Mouse (Mus musculus): ENCODE measurements around the gene Bag5. TPM values are rescaled to one million over a fixed set of nuclear protein-coding genes. Genes with fewer than 3 reads are reported as not detected.
A peak's percentile ranks its signal among the peaks of the same experiment; 100 is the strongest.

Gene Bag5
- polyA plus RNA-seq, 1 experiment from 2014 or later: 72.9 TPM

- Histone ChIP-seq H3K9ac (replicated peaks; ENCODE audit: low read length) (peak overlapping the region; percentile 65), H3K27ac (replicated peaks; ENCODE audit: low read depth, low read length) (no peak overlapping the region), H3K4me3 (replicated peaks; ENCODE audit: low read depth, low read length) (peak overlapping the region; percentile 90), H3K4me2 (ENCODE audit: low read length) (peak overlapping the region; percentile 93), H3K9me3 (ENCODE audit: control insufficient read depth, low read length) (no peaks in the 10 kb centered on the region), H3K27me3 (ENCODE audit: control insufficient read depth, insufficient read depth, low read length) (no peaks in the 10 kb centered on the region), H3K36me3 (ENCODE audit: control insufficient read depth, insufficient read depth, low read length) (0 out of 2 replicates have a peak, but pooled peaks cover 15% of the 10 kb centered on the region), H3K4me1 (ENCODE audit: control insufficient read depth, insufficient read depth, low read length) (peaks cover 14% of the 10 kb centered on the region)
- DNase-seq (no peak), ATAC-seq (ENCODE audit: low FRiP score, low TSS enrichment) (no peak)
- WGBS: 9% methylated on average over 13 of the region's 13 CpGs
Measured at GRCm38 (mm10) chr12:111678670-111678933, 34.5 kb downstream of the Bag5 start.

- H3K36me3 ChIP-seq (ENCODE audit: control insufficient read depth, insufficient read depth, low read length): 0 out of 2 replicates have a peak, but pooled peaks cover 15% of the 10 kb centered on the region
- H3K4me3 ChIP-seq (replicated peaks; ENCODE audit: low read depth, low read length): peak within 1 kb of the TSS; percentile 90
- peak; percentile 91 for ATAC-seq (ENCODE audit: low FRiP score, low TSS enrichment)
- peak within 1 kb of the TSS; percentile 93 for H3K4me2 ChIP-seq (ENCODE audit: low read length)
- peak; percentile 98 for DNase-seq
- H3K27me3 ChIP-seq (ENCODE audit: control insufficient read depth, insufficient read depth, low read length): no peaks in the 10 kb centered on the region; the same call in 1 of the 2 replicates
- no peaks in the 10 kb centered on the region for H3K9me3 ChIP-seq (ENCODE audit: control insufficient read depth, low read length)
- whole genome bisulfite sequencing: under 1% methylated on average over 51 of the region's 51 CpGs
- peak within 1 kb of the TSS; percentile 65 for H3K9ac ChIP-seq (replicated peaks; ENCODE audit: low read length)
- H3K27ac ChIP-seq (replicated peaks; ENCODE audit: low read depth, low read length): peak within 1 kb of the TSS; percentile 88
- H3K4me1 ChIP-seq (ENCODE audit: control insufficient read depth, insufficient read depth, low read length): peaks cover 14% of the 10 kb centered on the region
Measured at GRCm38 (mm10) chr12:111677882-111678669, 35.0 kb downstream of the Bag5 start, which contains the start of gene Trmt61a. Gene Trmt61a, plus strand, starts transcription at chr12:111678105.

GRCm38 (mm10) chr12:111677421-111677820 lies 35.6 kb downstream of the Bag5 start:
- no peaks in the 10 kb centered on the region; the same call in 1 of the 2 replicates for H3K27me3 ChIP-seq (ENCODE audit: control insufficient read depth, insufficient read depth, low read length)
- H3K4me1 ChIP-seq (ENCODE audit: control insufficient read depth, insufficient read depth, low read length): peaks cover 20% of the 10 kb centered on the region
- 18% methylated on average over 5 of the region's 5 CpGs for WGBS
- peak overlapping the region; percentile 90 for H3K4me3 ChIP-seq (replicated peaks; ENCODE audit: low read depth, low read length)
- H3K9ac ChIP-seq (replicated peaks; ENCODE audit: low read length): peak overlapping the region; percentile 65
- H3K27ac ChIP-seq (replicated peaks; ENCODE audit: low read depth, low read length): peak overlapping the region; percentile 88
- no peaks in the 10 kb centered on the region for H3K9me3 ChIP-seq (ENCODE audit: control insufficient read depth, low read length)
- DNase-seq (no peak), ATAC-seq (ENCODE audit: low FRiP score, low TSS enrichment) (no peak; the same call in 1 of the 2 replicates)
- H3K4me2 ChIP-seq (ENCODE audit: low read length): peak overlapping the region; percentile 93
- H3K36me3 ChIP-seq (ENCODE audit: control insufficient read depth, insufficient read depth, low read length): 0 out of 2 replicates have a peak, but pooled peaks cover 10% of the 10 kb centered on the region

- no peaks in the 10 kb centered on the region; the same call in 1 of the 2 replicates for H3K27me3 ChIP-seq (ENCODE audit: control insufficient read depth, insufficient read depth, low read length)
- 0 out of 2 replicates have a peak overlapping the region, but pooled peaks have one; percentile 8 for H3K27ac ChIP-seq (replicated peaks; ENCODE audit: low read depth, low read length)
- H3K36me3 ChIP-seq (ENCODE audit: control insufficient read depth, insufficient read depth, low read length): 0 out of 2 replicates have a peak, but pooled peaks cover 3% of the 10 kb centered on the region
- ATAC-seq (ENCODE audit: low FRiP score, low TSS enrichment) (no peak), DNase-seq (no peak)
- no peak overlapping the region for H3K4me3 ChIP-seq (replicated peaks; ENCODE audit: low read depth, low read length)
- no peak overlapping the region for H3K4me2 ChIP-seq (ENCODE audit: low read length)
- no peak overlapping the region for H3K9ac ChIP-seq (replicated peaks; ENCODE audit: low read length)
- H3K9me3 ChIP-seq (ENCODE audit: control insufficient read depth, low read length): no peaks in the 10 kb centered on the region
- 90% methylated on average over 6 of the region's 6 CpGs for WGBS
- H3K4me1 ChIP-seq (ENCODE audit: control insufficient read depth, insufficient read depth, low read length): peaks cover 21% of the 10 kb centered on the region
Measured at GRCm38 (mm10) chr12:111675797-111676580, 37.1 kb downstream of the Bag5 start.

- Histone ChIP-seq H3K36me3 (ENCODE audit: control insufficient read depth, insufficient read depth, low read length) (peaks cover 8% of the 10 kb centered on the region), H3K27me3 (ENCODE audit: control insufficient read depth, insufficient read depth, low read length) (no peaks in the 10 kb centered on the region; the same call in 1 of the 2 replicates), H3K4me3 (replicated peaks; ENCODE audit: low read depth, low read length) (no peak overlapping the region), H3K9me3 (ENCODE audit: control insufficient read depth, low read length) (no peaks in the 10 kb centered on the region), H3K27ac (replicated peaks; ENCODE audit: low read depth, low read length) (no peak overlapping the region), H3K9ac (replicated peaks; ENCODE audit: low read length) (no peak overlapping the region), H3K4me2 (ENCODE audit: low read length) (no peak overlapping the region), H3K4me1 (ENCODE audit: control insufficient read depth, insufficient read depth, low read length) (peaks cover 27% of the 10 kb centered on the region)
- no peak for ATAC-seq (ENCODE audit: low FRiP score, low TSS enrichment)
- WGBS: 61% methylated on average over 2 of the region's 2 CpGs
- DNase-seq: no peak
Measured at GRCm38 (mm10) chr12:111674850-111675486, 38.1 kb downstream of the Bag5 start.

- no peaks in the 10 kb centered on the region; the same call in 1 of the 2 replicates for H3K27me3 ChIP-seq (ENCODE audit: control insufficient read depth, insufficient read depth, low read length)
- WGBS: 10% methylated on average over 12 of the region's 12 CpGs
- peak overlapping the region; percentile 95 for H3K9ac ChIP-seq (replicated peaks; ENCODE audit: low read length)
- H3K9me3 ChIP-seq (ENCODE audit: control insufficient read depth, low read length): no peaks in the 10 kb centered on the region
- peak; percentile 26; the same call in 1 of the 2 replicates for ATAC-seq (ENCODE audit: low FRiP score, low TSS enrichment)
- H3K4me3 ChIP-seq (replicated peaks; ENCODE audit: low read depth, low read length): peak overlapping the region; percentile 88
- H3K4me2 ChIP-seq (ENCODE audit: low read length): peak overlapping the region; percentile 96
- H3K4me1 ChIP-seq (ENCODE audit: control insufficient read depth, insufficient read depth, low read length): peaks cover 28% of the 10 kb centered on the region
- peak overlapping the region; percentile 94 for H3K27ac ChIP-seq (replicated peaks; ENCODE audit: low read depth, low read length)
- peaks cover 27% of the 10 kb centered on the region for H3K36me3 ChIP-seq (ENCODE audit: control insufficient read depth, insufficient read depth, low read length)
- no peak for DNase-seq
Measured at GRCm38 (mm10) chr12:111672581-111672980, 40.5 kb downstream of the Bag5 start.

- no peaks in the 10 kb centered on the region for H3K9me3 ChIP-seq (ENCODE audit: control insufficient read depth, low read length)
- 0% methylated on average over 31 of the region's 31 CpGs for WGBS
- ATAC-seq (ENCODE audit: low FRiP score, low TSS enrichment): peak; percentile 88
- H3K9ac ChIP-seq (replicated peaks; ENCODE audit: low read length): peak within 1 kb of the TSS; percentile 95
- peak; percentile 97 for DNase-seq
- H3K27me3 ChIP-seq (ENCODE audit: control insufficient read depth, insufficient read depth, low read length): no peaks in the 10 kb centered on the region; the same call in 1 of the 2 replicates
- peaks cover 31% of the 10 kb centered on the region for H3K36me3 ChIP-seq (ENCODE audit: control insufficient read depth, insufficient read depth, low read length)
- H3K27ac ChIP-seq (replicated peaks; ENCODE audit: low read depth, low read length): peak within 1 kb of the TSS; percentile 94
- H3K4me2 ChIP-seq (ENCODE audit: low read length): peak within 1 kb of the TSS; percentile 96
- peak within 1 kb of the TSS; percentile 88 for H3K4me3 ChIP-seq (replicated peaks; ENCODE audit: low read depth, low read length)
- peaks cover 24% of the 10 kb centered on the region for H3K4me1 ChIP-seq (ENCODE audit: control insufficient read depth, insufficient read depth, low read length)
Measured at GRCm38 (mm10) chr12:111672176-111672575, 40.9 kb downstream of the Bag5 start, which contains the start of gene Ckb. Gene Ckb, minus strand, starts transcription at chr12:111672338.

- ATAC-seq (ENCODE audit: low FRiP score, low TSS enrichment) (peak; percentile 48), DNase-seq (peak; percentile 86)
- Histone ChIP-seq H3K9ac (replicated peaks; ENCODE audit: low read length) (peak overlapping the region; percentile 95), H3K4me1 (ENCODE audit: control insufficient read depth, insufficient read depth, low read length) (peaks cover 23% of the 10 kb centered on the region), H3K4me3 (replicated peaks; ENCODE audit: low read depth, low read length) (peak overlapping the region; percentile 88), H3K27me3 (ENCODE audit: control insufficient read depth, insufficient read depth, low read length) (no peaks in the 10 kb centered on the region; the same call in 1 of the 2 replicates), H3K36me3 (ENCODE audit: control insufficient read depth, insufficient read depth, low read length) (peaks cover 33% of the 10 kb centered on the region), H3K9me3 (ENCODE audit: control insufficient read depth, low read length) (no peaks in the 10 kb centered on the region), H3K4me2 (ENCODE audit: low read length) (peak overlapping the region; percentile 96), H3K27ac (replicated peaks; ENCODE audit: low read depth, low read length) (peak overlapping the region; percentile 94)
- WGBS: under 1% methylated on average over 34 of the region's 34 CpGs
Measured at GRCm38 (mm10) chr12:111671431-111671902, 41.6 kb downstream of the Bag5 start.
